In the genomic region with DNA sequence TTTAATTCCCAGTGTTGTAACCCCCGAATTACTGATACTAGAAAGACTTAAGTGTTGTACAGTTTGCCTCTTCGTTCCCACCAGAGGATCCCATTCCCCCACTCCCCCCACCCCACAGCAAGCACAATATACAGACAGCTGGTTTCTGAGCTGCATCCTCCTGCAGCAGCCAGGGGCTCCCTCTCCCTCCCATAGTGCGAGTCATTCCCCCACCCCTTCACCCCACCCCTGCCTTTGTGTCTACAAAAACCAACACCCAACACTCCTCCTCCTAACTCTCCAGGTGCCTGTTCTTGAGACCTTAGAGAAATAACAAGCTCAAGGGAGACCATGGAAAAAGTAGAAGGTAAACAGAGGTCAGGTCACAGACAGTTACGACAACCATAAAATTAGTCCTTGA, we compare ENCODE assay signal across 24 mouse cellular contexts. TPM values are rescaled to one million over a fixed set of nuclear protein-coding genes. Genes with fewer than 3 reads are reported as not detected.
"Had no signal": no experiment of that assay in that cellular context is flagged by ENCODE, and none has a peak within 500 bp of the region (broad histone marks: within the 10 kb centered on the region; RNA-seq: fewer than 3 reads in every experiment).

No protein-coding gene starts in this region.

RNA-seq across cellular contexts. Expression of a gene that starts 40.8 kb away (rescaled TPM):
- total RNA-seq: common myeloid progenitor, adult 5-6 weeks; forebrain, postnatal 0 days; gastrocnemius, adult 18-20 months; gastrocnemius, adult 2 months; gastrocnemius, adult 8-10 months; gastrocnemius, postnatal 10 days; gastrocnemius, postnatal 14 days; gastrocnemius, postnatal 25 days; gastrocnemius, postnatal 36 days; gastrocnemius, postnatal 4 days; granulocyte monocyte progenitor cell, adult 5-6 weeks; heart, adult 18-20 months; heart, adult 2 months had no signal
- polyA plus RNA-seq: cortical plate, adult 2 months; embryonic facial prominence, embryonic 11.5 days; embryonic facial prominence, embryonic 12.5 days; erythroblast, embryonic 14.5 days; forebrain, embryonic 10.5 days; forebrain, embryonic 11.5 days; forebrain, embryonic 14.5 days; forebrain, embryonic 15.5 days; forebrain, embryonic 16.5 days; frontal cortex, adult 2 months; heart, embryonic 11.5 days had no signal
